Mouse (Mus musculus): ENCODE results near the gene Zfpm1. TPM values are rescaled to one million over a fixed set of nuclear protein-coding genes. Genes with fewer than 3 reads are reported as not detected.

Zfpm1 gene
- polyA plus RNA-seq (2015; fragmentation: Nextera tagmentation; extraction: Ambion mirVana), result 2.9 and 3.1 TPM in 2 replicates

- Histone ChIP-seq H3K4me3 (ENCODE audit: low read length) (peak within 1 kb of the TSS; percentile 67), H3K27ac (ENCODE audit: low read length) (peak within 1 kb of the TSS; percentile 84), H3K27me3 (ENCODE audit: control insufficient read depth, insufficient read depth, low read length) (no peaks in the 10 kb centered on the region), H3K9ac (ENCODE audit: low read length) (peak within 1 kb of the TSS; percentile 81), H3K9me3 (replicated peaks; ENCODE audit: control insufficient read depth, low read length) (no peaks in the 10 kb centered on the region), H3K36me3 (ENCODE audit: control insufficient read depth, insufficient read depth) (no peaks in the 10 kb centered on the region), H3K4me2 (ENCODE audit: low read depth, low read length) (peak within 1 kb of the TSS; percentile 96), H3K4me1 (ENCODE audit: control insufficient read depth, insufficient read depth, low read length) (peaks cover 35% of the 10 kb centered on the region)
- under 1% methylated on average over 57 of the region's 60 CpGs for WGBS
- no peak for ATAC-seq (replicated peaks; ENCODE audit: extremely low read depth, insufficient read depth, low FRiP score)
Observed at GRCm38 (mm10) chr8:122282035-122282358, at the start of gene Zfpm1. Zfpm1 (plus strand) TSS chr8:122282141.

DNA sequence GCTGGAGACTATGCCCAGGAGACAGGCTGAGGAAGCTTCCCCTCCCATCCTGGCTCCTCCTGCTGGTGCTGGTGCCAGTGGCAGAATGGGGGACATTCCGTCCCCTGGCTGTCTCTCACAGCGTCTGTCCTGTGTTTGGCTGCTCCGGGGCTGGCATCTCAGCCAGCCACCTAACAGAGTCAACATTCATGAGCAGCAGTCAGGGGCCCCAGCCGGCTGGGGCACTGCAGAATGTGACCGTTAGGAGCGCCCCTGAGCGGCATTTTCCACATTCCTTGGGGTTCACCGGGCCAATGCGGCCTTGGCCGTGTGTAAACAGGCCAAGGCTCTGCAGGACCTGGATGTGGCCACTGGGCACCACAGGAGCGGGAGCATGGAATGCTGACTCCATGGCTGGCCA, 47.9 kb upstream of the Zfpm1 start:
- WGBS, result 22% methylated on average over 11 of the region's 11 CpGs
- Histone ChIP-seq H3K27ac (ENCODE audit: low read length) (peak overlapping the region; percentile 57), H3K9ac (ENCODE audit: low read length) (no peak overlapping the region; the same call in 1 of the 2 replicates), H3K9me3 (replicated peaks; ENCODE audit: control insufficient read depth, low read length) (no peaks in the 10 kb centered on the region), H3K4me2 (ENCODE audit: low read depth, low read length) (no peak overlapping the region), H3K27me3 (ENCODE audit: control insufficient read depth, insufficient read depth, low read length) (peaks cover 13% of the 10 kb centered on the region; the same call in 1 of the 2 replicates), H3K4me3 (ENCODE audit: low read length) (no peak overlapping the region), H3K4me1 (ENCODE audit: control insufficient read depth, insufficient read depth, low read length) (peaks cover 28% of the 10 kb centered on the region), H3K36me3 (ENCODE audit: control insufficient read depth, insufficient read depth) (no peaks in the 10 kb centered on the region)
- ATAC-seq (replicated peaks; ENCODE audit: extremely low read depth, insufficient read depth, low FRiP score), result peak; percentile 47

- Histone ChIP-seq H3K4me1 (ENCODE audit: control insufficient read depth, insufficient read depth, low read length) (peaks cover 18% of the 10 kb centered on the region), H3K4me2 (ENCODE audit: low read depth, low read length) (no peak overlapping the region), H3K4me3 (ENCODE audit: low read length) (no peak overlapping the region), H3K36me3 (ENCODE audit: control insufficient read depth, insufficient read depth) (no peaks in the 10 kb centered on the region), H3K9ac (ENCODE audit: low read length) (no peak overlapping the region), H3K27ac (ENCODE audit: low read length) (no peak overlapping the region), H3K9me3 (replicated peaks; ENCODE audit: control insufficient read depth, low read length) (no peaks in the 10 kb centered on the region), H3K27me3 (ENCODE audit: control insufficient read depth, insufficient read depth, low read length) (peaks cover 6% of the 10 kb centered on the region; the same call in 1 of the 2 replicates)
- no peak for ATAC-seq (replicated peaks; ENCODE audit: extremely low read depth, insufficient read depth, low FRiP score)
- WGBS, result 76% methylated on average over 3 of the region's 3 CpGs
Observed at GRCm38 (mm10) chr8:122236521-122236920, 45.4 kb upstream of the Zfpm1 start.

GRCm38 (mm10) chr8:122238225-122238624, 43.7 kb upstream of the Zfpm1 start:
- Histone ChIP-seq H3K27ac (ENCODE audit: low read length) (no peak overlapping the region), H3K36me3 (ENCODE audit: control insufficient read depth, insufficient read depth) (no peaks in the 10 kb centered on the region), H3K9me3 (replicated peaks; ENCODE audit: control insufficient read depth, low read length) (no peaks in the 10 kb centered on the region), H3K4me2 (ENCODE audit: low read depth, low read length) (no peak overlapping the region), H3K4me3 (ENCODE audit: low read length) (no peak overlapping the region), H3K4me1 (ENCODE audit: control insufficient read depth, insufficient read depth, low read length) (peaks cover 15% of the 10 kb centered on the region), H3K27me3 (ENCODE audit: control insufficient read depth, insufficient read depth, low read length) (no peaks in the 10 kb centered on the region), H3K9ac (ENCODE audit: low read length) (no peak overlapping the region)
- WGBS, result 65% methylated on average over 11 of the region's 11 CpGs
- ATAC-seq (replicated peaks; ENCODE audit: extremely low read depth, insufficient read depth, low FRiP score), result no peak

DNA sequence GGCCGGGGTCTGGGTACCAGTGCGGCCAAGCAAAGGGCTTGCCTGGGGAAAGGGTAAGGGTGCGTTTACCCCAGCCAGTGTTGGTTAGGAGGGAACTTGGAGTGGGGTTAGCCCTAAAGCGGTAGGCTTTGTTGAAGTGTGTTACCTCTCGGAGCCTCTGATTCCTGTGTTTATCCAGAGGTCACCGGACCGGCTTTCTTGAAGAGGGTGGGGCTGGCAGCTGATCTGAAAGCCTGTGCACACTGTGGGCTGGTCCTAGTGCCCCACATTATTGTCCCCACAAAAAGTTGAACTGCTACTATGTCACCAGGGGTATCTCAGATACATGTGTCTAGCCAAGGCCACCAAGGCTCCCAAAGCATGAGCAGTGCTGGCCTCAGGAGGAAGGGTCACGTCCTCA, 43.2 kb upstream of the Zfpm1 start:
- H3K4me1 ChIP-seq (ENCODE audit: control insufficient read depth, insufficient read depth, low read length), result peaks cover 15% of the 10 kb centered on the region
- no peak overlapping the region for H3K4me3 ChIP-seq (ENCODE audit: low read length)
- H3K4me2 ChIP-seq (ENCODE audit: low read depth, low read length), result no peak overlapping the region
- no peaks in the 10 kb centered on the region for H3K36me3 ChIP-seq (ENCODE audit: control insufficient read depth, insufficient read depth)
- no peak overlapping the region for H3K9ac ChIP-seq (ENCODE audit: low read length)
- no peak for ATAC-seq (replicated peaks; ENCODE audit: extremely low read depth, insufficient read depth, low FRiP score)
- WGBS, result 66% methylated on average over 8 of the region's 8 CpGs
- no peak overlapping the region for H3K27ac ChIP-seq (ENCODE audit: low read length)
- H3K9me3 ChIP-seq (replicated peaks; ENCODE audit: control insufficient read depth, low read length), result no peaks in the 10 kb centered on the region
- no peaks in the 10 kb centered on the region for H3K27me3 ChIP-seq (ENCODE audit: control insufficient read depth, insufficient read depth, low read length)

- H3K4me1 ChIP-seq (ENCODE audit: control insufficient read depth, insufficient read depth, low read length), result peaks cover 6% of the 10 kb centered on the region; the same call in 1 of the 2 replicates
- H3K4me2 ChIP-seq (ENCODE audit: low read depth, low read length), result no peak overlapping the region
- no peak overlapping the region for H3K9ac ChIP-seq (ENCODE audit: low read length)
- no peak for ATAC-seq (replicated peaks; ENCODE audit: extremely low read depth, insufficient read depth, low FRiP score)
- H3K4me3 ChIP-seq (ENCODE audit: low read length), result no peak overlapping the region
- H3K27ac ChIP-seq (ENCODE audit: low read length), result no peak overlapping the region
- H3K36me3 ChIP-seq (ENCODE audit: control insufficient read depth, insufficient read depth), result no peaks in the 10 kb centered on the region
- no peaks in the 10 kb centered on the region for H3K27me3 ChIP-seq (ENCODE audit: control insufficient read depth, insufficient read depth, low read length)
- no peaks in the 10 kb centered on the region for H3K9me3 ChIP-seq (replicated peaks; ENCODE audit: control insufficient read depth, low read length)
- WGBS, result 81% methylated on average over 16 of the region's 16 CpGs
Observed at GRCm38 (mm10) chr8:122240241-122241026, 41.5 kb upstream of the Zfpm1 start.

GRCm38 (mm10) chr8:122243310-122243709, 38.6 kb upstream of the Zfpm1 start:
- no peak overlapping the region for H3K9ac ChIP-seq (ENCODE audit: low read length)
- no peak overlapping the region for H3K4me3 ChIP-seq (ENCODE audit: low read length)
- H3K4me1 ChIP-seq (ENCODE audit: control insufficient read depth, insufficient read depth, low read length), result peaks cover 3% of the 10 kb centered on the region; the same call in 1 of the 2 replicates
- no peaks in the 10 kb centered on the region for H3K9me3 ChIP-seq (replicated peaks; ENCODE audit: control insufficient read depth, low read length)
- H3K27me3 ChIP-seq (ENCODE audit: control insufficient read depth, insufficient read depth, low read length), result no peaks in the 10 kb centered on the region
- H3K4me2 ChIP-seq (ENCODE audit: low read depth, low read length), result no peak overlapping the region
- no peaks in the 10 kb centered on the region for H3K36me3 ChIP-seq (ENCODE audit: control insufficient read depth, insufficient read depth)
- H3K27ac ChIP-seq (ENCODE audit: low read length), result no peak overlapping the region
- ATAC-seq (replicated peaks; ENCODE audit: extremely low read depth, insufficient read depth, low FRiP score), result no peak
- 81% methylated on average over 4 of the region's 4 CpGs for WGBS

- Histone ChIP-seq H3K4me2 (ENCODE audit: low read depth, low read length) (no peak overlapping the region), H3K36me3 (ENCODE audit: control insufficient read depth, insufficient read depth) (no peaks in the 10 kb centered on the region), H3K27ac (ENCODE audit: low read length) (no peak overlapping the region), H3K9me3 (replicated peaks; ENCODE audit: control insufficient read depth, low read length) (no peaks in the 10 kb centered on the region), H3K4me1 (ENCODE audit: control insufficient read depth, insufficient read depth, low read length) (0 out of 2 replicates have a peak, but pooled peaks cover 2% of the 10 kb centered on the region), H3K4me3 (ENCODE audit: low read length) (no peak overlapping the region), H3K9ac (ENCODE audit: low read length) (no peak overlapping the region), H3K27me3 (ENCODE audit: control insufficient read depth, insufficient read depth, low read length) (no peaks in the 10 kb centered on the region)
- ATAC-seq (replicated peaks; ENCODE audit: extremely low read depth, insufficient read depth, low FRiP score), result no peak
- 71% methylated on average over 6 of the region's 6 CpGs for WGBS
Observed at GRCm38 (mm10) chr8:122245161-122245560, 36.8 kb upstream of the Zfpm1 start.

GRCm38 (mm10) chr8:122246257-122247211, 35.4 kb upstream of the Zfpm1 start:
- ATAC-seq (replicated peaks; ENCODE audit: extremely low read depth, insufficient read depth, low FRiP score), result no peak
- Histone ChIP-seq H3K27me3 (ENCODE audit: control insufficient read depth, insufficient read depth, low read length) (no peaks in the 10 kb centered on the region), H3K9me3 (replicated peaks; ENCODE audit: control insufficient read depth, low read length) (no peaks in the 10 kb centered on the region), H3K4me1 (ENCODE audit: control insufficient read depth, insufficient read depth, low read length) (no peaks in the 10 kb centered on the region), H3K4me3 (ENCODE audit: low read length) (no peak overlapping the region), H3K36me3 (ENCODE audit: control insufficient read depth, insufficient read depth) (no peaks in the 10 kb centered on the region), H3K4me2 (ENCODE audit: low read depth, low read length) (no peak overlapping the region), H3K27ac (ENCODE audit: low read length) (no peak overlapping the region), H3K9ac (ENCODE audit: low read length) (no peak overlapping the region)
- WGBS, result 51% methylated on average over 12 of the region's 12 CpGs
